Comparison of ENCODE assay signal across 9 mouse cellular contexts in the genomic region with DNA sequence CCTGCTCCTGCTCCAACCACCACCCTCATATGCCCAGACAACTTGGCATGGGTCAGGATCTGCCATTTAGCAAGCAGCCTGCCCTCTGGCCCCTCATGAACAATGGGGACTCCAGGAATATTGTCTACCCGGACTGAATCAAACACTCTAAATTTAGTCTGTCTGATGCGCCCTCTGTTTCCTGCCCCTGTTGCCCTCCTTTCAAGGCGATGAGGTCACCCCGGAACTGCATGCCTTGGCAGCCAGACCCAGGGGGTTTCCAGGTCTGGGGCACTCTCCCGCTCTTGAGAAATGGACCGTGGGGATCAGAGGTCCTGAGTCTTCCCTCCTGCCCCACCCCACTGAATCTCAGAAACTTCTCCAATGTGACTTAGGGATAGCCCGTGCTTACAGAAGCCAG. TPM values are rescaled to one million over a fixed set of nuclear protein-coding genes. Genes with fewer than 3 reads are reported as not detected.
DNase-seq lines count a peak whose midpoint lies in the region; ATAC-seq and TF ChIP-seq lines count a peak whose summit lies in the region.
"Had no signal": no experiment of that assay in that cellular context is flagged by ENCODE, and none has a peak within 500 bp of the region (broad histone marks: within the 10 kb centered on the region; RNA-seq: fewer than 3 reads in every experiment).

No protein-coding gene starts in this region.

- TF ChIP-seq EP300 in heart, adult 2 months (IDR thresholded peaks at IDR 0.05; ENCODE audit: insufficient read depth, low read depth, low read length) = no peak
- TF ChIP-seq EP300 in lung, postnatal 0 days (IDR thresholded peaks at IDR 0.05) = peak; percentile 64; the same call in 1 of the 2 replicates

- H3K36me3 ChIP-seq in heart, adult 2 months (ENCODE audit: control insufficient read depth, insufficient read depth, low read length) = no peaks in the 10 kb centered on the region
- no peaks in the 10 kb centered on the region for H3K36me3 ChIP-seq in lung, postnatal 0 days (ENCODE audit: insufficient read depth, low read length)
- H3K36me3 ChIP-seq: G1E had no signal

- no peak overlapping the region for H3K4me3 ChIP-seq in heart, adult 2 months
- H3K4me3 ChIP-seq in lung, postnatal 0 days (ENCODE audit: low read depth, low read length) = no peak overlapping the region

- 17% methylated on average over 7 of the region's 7 CpGs for WGBS in heart, adult 2 months
- 45% methylated on average over 7 of the region's 7 CpGs for WGBS in lung, postnatal 0 days

- no peak for TF ChIP-seq CTCF in heart, adult 2 months (IDR thresholded peaks at IDR 0.05)
- TF ChIP-seq CTCF in lung, postnatal 0 days (IDR thresholded peaks at IDR 0.05) = no peak
- TF ChIP-seq CTCF in Patski (IDR thresholded peaks at IDR 0.05) = no peak

- H3K4me2 ChIP-seq in lung, postnatal 0 days (replicated peaks; ENCODE audit: low read depth, low read length) = no peak overlapping the region

- CTCF ChIA-PET in Patski (lab: Charles Lee) = no interaction called here

- intact Hi-C loops in heart, adult 2 months (cut with DNase I) = no loop called here
- intact Hi-C loops in left cerebral cortex, postnatal 14 days (cut with DNase I) = loop anchor here (2.0 kb wide), 1 partner anchor 37 kb away; no protein-coding TSS in a partner anchor

- peak overlapping the region; percentile 76 for H3K27ac ChIP-seq in heart, adult 2 months
- H3K27ac ChIP-seq in lung, postnatal 0 days (ENCODE audit: low read length) = peak overlapping the region; percentile 54

- peaks cover 25% of the 10 kb centered on the region for H3K4me1 ChIP-seq in heart, adult 2 months (ENCODE audit: control insufficient read depth, insufficient read depth, low read length)
- H3K4me1 ChIP-seq in lung, postnatal 0 days (ENCODE audit: insufficient read depth, low read depth, low read length) = peaks cover 5% of the 10 kb centered on the region; the same call in 1 of the 2 replicates

- no peak overlapping the region for H3K9ac ChIP-seq in heart, adult 2 months (ENCODE audit: low read depth, low read length)
- no peak overlapping the region for H3K9ac ChIP-seq in lung, postnatal 0 days (replicated peaks; ENCODE audit: low read depth)

- H3K9me3 ChIP-seq in lung, postnatal 0 days (ENCODE audit: low read length) = no peaks in the 10 kb centered on the region
- H3K9me3 ChIP-seq: G1E had no signal

- no peaks in the 10 kb centered on the region for H3K79me2 ChIP-seq in heart, adult 2 months (replicated peaks; ENCODE audit: control insufficient read depth, insufficient read depth, low read length)

- ATAC-seq in lung, postnatal 0 days = peak; percentile 67
- ATAC-seq in Patski = no peak
- ATAC-seq in monocyte, adult 5-6 weeks (replicated peaks; ENCODE audit: insufficient number of reproducible peaks, low FRiP score, low TSS enrichment, poor library complexity, severe bottlenecking) = peak; percentile 30; the same call in 1 of the 2 replicates
- no peak for ATAC-seq in erythroblast, adult 5-6 weeks (replicated peaks; ENCODE audit: low FRiP score, poor library complexity, severe bottlenecking)

- POLR2A ChIA-PET in Patski (lab: Charles Lee) = interaction anchor here (1.5 to 3.4 kb wide), 5 partner anchors 12 to 75 kb away, joined by 3 to 45 read pairs (median 8); partner anchors contain the start of gene Pdgfb

- in situ Hi-C loops in Patski (cut with MboI; ENCODE audit: low pct_unique_long_range_greater_than_20kb) = no loop called here

- no peaks in the 10 kb centered on the region for H3K27me3 ChIP-seq in heart, adult 2 months (ENCODE audit: control insufficient read depth, insufficient read depth, low read length)
- no peaks in the 10 kb centered on the region for H3K27me3 ChIP-seq in lung, postnatal 0 days (replicated peaks; ENCODE audit: insufficient read depth, low read length)
- H3K27me3 ChIP-seq in Patski = no peaks in the 10 kb centered on the region

- no peak for TF ChIP-seq POLR2A in heart, adult 2 months (IDR thresholded peaks at IDR 0.05; ENCODE audit: insufficient read depth, low read depth, low read length)

- DNase-seq in heart, adult 2 months = no peak
- DNase-seq in heart, adult 9 months (ENCODE audit: low spot score in 2 of 2) = no peak
- DNase-seq in lung, postnatal 0 days (ENCODE audit: low spot score) = peak; percentile 53
- DNase-seq in lung, adult 18-20 months = no peak
- peak; percentile 66 for DNase-seq in Patski (ENCODE audit: low read depth, low spot score)
- DNase-seq in left cerebral cortex, postnatal 14 days (ENCODE audit: low spot score in 2 of 2) = no peak

RNA-seq across cellular contexts. Expression of gene Pdgfb, which starts 10.8 kb away (rescaled TPM):
- total RNA-seq in heart, adult 2 months (2021) = 10 to 100 TPM; 27.1 to 27.3 TPM
- polyA plus RNA-seq in heart, adult 2 months (2012; rRNA removed) = 32.6 and 45.1 TPM in 2 replicates
- polyA plus RNA-seq in lung, postnatal 0 days (2015; fragmentation: Nextera tagmentation; extraction: Ambion mirVana) = 10.5 and 14.2 TPM in 2 replicates
- polyA plus RNA-seq in Patski (2021) = 96.5 TPM
- 14.3 to 55.2 TPM (median 25.5 TPM) in 3 replicates for total RNA-seq in monocyte, adult 5-6 weeks (2017)
- total RNA-seq in erythroblast, adult 5-6 weeks (2015; ENCODE audit: low replicate concordance) = not detected in 2 replicates
- total RNA-seq in erythroblast, adult 5-6 weeks (2017; ENCODE audit: low replicate concordance) = 0.42 and 0.94 TPM in 2 replicates
- 10 to 100 TPM; 41.9 to 42.8 TPM for total RNA-seq in left cerebral cortex, postnatal 14 days (2021)
- polyA plus RNA-seq: G1E had no signal

RNA-seq across cellular contexts. Expression of gene Cbx7, which starts 54.7 kb away (rescaled TPM):
- 10 to 100 TPM; 18.9 to 21.7 TPM for total RNA-seq in heart, adult 2 months (2021)
- 21.4 and 31.6 TPM in 2 replicates for polyA plus RNA-seq in heart, adult 2 months (2012; rRNA removed)
- polyA plus RNA-seq in lung, postnatal 0 days (2015; fragmentation: Nextera tagmentation; extraction: Ambion mirVana) = 4.1 and 4.5 TPM in 2 replicates
- 8.9 TPM for polyA plus RNA-seq in Patski (2021)
- 17.8 to 33.8 TPM (median 17.9 TPM) in 3 replicates for total RNA-seq in monocyte, adult 5-6 weeks (2017)
- total RNA-seq in erythroblast, adult 5-6 weeks (2015; ENCODE audit: low replicate concordance) = 2.1 and 6.9 TPM in 2 replicates
- 4.5 and 6.4 TPM in 2 replicates for total RNA-seq in erythroblast, adult 5-6 weeks (2017; ENCODE audit: low replicate concordance)
- total RNA-seq in left cerebral cortex, postnatal 14 days (2021) = 10 to 100 TPM in 1 of 2 experiments, 1 to 10 TPM in 1; 9.9 to 11.9 TPM

Comparison
In these comparisons a context has a peak if more than half of its experiments do, and no peak if none do; other contexts are left out.
1. DNase-seq: peak in lung, postnatal 0 days (single experiment) and Patski (single experiment); none in heart, adult 2 months (0 of 2), heart, adult 9 months (0 of 2), lung, adult 18-20 months (0 of 2) and left cerebral cortex, postnatal 14 days (0 of 2).
2. ATAC-seq: peak in lung, postnatal 0 days (single experiment) and monocyte, adult 5-6 weeks (single experiment); none in Patski (single experiment) and erythroblast, adult 5-6 weeks (single experiment).